Mouse (Mus musculus) adrenal gland, postnatal 25 days (tissue): ENCODE results near the gene L3mbtl4. TPM values are rescaled to one million over a fixed set of nuclear protein-coding genes. Genes with fewer than 3 reads are reported as not detected.

Experiments used
- DNase-seq: peaks from one replicate; pipeline ENCODE4 v3.0.0; 2021; ENCODE audit warnings: mixed read lengths
- total RNA-seq: library from RNA; stranded (reverse); gene quantifications from 2 replicates; pipeline ENCODE4 v1.2.3, GENCODE M21; 2021

L3mbtl4 gene
- total RNA-seq, 1 experiment from 2014 or later = 1.1 TPM

DNA sequence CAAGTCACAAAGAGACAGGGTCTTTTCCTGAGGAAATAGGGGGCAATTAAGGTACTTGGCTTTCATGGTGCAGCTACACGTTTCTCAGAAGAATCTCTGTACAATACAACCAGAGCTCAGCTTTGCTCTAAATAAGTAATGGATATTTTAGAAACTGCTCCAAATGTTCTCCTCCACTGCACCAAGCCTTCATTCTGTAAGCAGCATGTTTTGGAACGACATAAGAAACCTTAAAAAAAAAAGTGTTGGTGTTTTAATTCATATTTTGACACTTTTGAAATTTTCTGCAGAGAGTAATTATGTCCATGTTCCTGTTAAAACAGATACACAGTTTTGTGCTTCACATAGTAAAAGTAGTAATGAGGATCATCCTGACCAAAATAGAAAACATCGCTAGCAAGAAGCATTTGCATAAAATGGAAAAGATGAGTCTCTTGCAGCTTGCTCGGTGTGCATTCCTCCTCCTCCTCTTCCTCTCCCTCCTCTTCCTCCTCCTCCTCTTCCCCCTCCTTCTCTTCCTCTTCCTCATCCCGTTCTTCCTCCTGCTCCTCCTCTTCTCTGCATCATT, 369.0 kb downstream of the L3mbtl4 start:
- DNase-seq = no peak

DNA sequence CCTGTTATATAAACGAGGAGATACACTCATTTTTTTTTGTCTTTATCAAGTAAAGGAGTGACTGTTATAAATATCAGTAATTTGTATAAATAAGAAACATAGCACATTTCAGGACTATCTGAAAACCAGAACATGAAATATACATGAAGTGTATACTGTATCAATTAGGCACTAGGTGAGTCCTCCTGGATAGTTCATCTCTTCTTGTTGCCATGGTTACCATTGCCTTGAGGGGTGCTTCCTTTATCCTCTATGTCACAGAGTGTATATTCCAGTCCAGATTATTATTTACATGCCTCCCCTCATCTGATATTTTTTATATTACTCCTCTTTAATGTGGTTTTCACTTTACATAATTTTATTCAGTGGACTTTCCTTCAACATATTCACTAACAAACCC, 392.9 kb downstream of the L3mbtl4 start:
- no peak for DNase-seq

DNA sequence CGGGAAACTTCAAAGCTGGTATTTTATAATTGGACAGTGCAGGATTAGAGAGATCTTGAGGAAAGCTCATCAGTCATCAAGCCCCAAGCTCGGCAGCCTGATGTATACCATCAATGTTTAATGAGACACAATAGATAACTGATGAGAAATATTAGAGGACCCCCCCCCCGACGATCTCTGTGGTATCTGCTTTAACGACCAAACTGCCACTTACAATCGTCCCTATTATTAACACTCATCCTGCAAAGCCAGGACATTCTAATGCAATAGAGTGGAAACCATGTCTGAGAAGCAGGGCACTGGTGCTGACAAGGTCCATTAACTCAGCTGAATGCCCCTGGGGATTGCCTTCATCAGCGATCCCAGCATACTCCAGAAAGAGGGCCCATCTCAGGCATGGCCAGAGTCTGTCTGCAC, 398.5 kb downstream of the L3mbtl4 start:
- DNase-seq = no peak

DNA sequence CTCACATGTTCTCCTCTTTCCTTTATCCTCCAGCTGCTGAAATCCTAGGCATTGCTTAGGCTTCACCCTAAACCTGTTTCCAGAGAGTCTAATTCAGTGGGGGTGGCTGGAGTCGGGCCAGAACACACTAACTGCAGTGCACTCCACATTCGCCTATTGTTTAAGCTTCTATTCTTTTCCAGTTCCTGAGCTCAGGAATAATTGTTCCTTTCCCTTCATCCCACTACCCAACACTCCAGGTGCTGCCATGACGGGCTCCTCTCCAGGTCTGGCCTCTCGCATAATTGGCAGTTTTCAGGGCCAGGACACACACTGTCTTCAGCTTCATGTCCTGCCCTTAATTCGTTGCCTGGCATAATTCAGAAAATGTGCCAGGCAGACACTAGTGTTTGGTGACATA, 437.1 kb downstream of the L3mbtl4 start:
- no peak for DNase-seq

DNA sequence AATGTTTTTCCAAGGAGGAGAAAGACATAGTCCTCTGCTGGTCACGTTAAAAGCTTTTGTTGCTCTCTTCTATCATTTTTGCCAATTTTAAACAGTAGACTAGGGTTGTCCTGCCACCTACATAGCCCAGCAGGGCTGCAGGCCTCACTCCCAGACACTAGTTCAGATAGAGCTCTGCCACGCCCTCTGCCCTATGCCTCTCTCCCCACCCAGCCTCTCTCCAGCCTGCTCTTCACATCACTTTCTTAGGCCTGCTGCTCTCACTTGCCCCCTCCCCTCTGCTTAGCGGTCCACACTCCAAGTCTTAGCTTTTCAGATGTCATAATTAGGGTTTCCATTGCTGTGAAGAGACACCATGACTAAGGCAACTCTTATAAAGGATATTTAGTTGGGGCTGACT, 437.8 kb downstream of the L3mbtl4 start:
- DNase-seq = no peak

DNA sequence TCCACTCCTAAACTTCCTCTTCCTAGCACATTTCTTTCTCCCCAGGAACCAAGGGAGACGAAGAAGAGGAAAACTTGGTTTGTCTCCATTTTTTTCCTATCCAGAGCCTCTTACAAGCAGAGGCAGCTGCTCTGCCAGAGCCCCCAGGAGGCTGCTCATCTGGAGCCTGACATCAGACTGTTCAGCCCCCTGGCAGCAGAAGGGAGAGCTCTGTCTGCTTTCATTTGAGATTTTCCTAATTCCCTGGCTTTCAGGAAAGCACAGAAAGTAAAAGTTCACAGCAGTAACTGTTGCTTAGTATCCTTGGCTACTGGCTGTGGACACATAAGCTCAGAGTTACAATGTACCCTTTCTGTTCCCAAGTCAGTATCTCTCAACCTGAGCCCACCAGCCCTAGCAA, 474.7 kb downstream of the L3mbtl4 start:
- no peak for DNase-seq

DNA sequence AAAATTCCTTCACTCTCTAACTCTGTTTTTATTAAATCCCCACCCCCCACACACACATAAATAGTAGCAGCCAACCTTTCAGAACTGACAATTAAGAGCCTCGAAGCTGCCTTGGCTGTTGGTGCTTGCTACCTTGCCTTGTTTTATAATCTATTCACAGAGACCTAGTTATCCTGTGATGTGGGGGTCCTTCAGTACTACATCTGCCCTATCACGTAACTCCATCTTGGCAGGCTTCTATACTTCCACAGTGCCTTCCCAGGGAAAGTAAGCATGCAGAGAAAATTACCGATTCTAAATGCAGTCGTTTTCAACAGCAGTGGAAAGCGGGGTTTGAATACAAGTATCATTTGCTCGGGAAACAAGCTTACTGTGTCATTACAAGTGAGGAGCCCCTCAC, 476.9 kb downstream of the L3mbtl4 start:
- no peak for DNase-seq

DNA sequence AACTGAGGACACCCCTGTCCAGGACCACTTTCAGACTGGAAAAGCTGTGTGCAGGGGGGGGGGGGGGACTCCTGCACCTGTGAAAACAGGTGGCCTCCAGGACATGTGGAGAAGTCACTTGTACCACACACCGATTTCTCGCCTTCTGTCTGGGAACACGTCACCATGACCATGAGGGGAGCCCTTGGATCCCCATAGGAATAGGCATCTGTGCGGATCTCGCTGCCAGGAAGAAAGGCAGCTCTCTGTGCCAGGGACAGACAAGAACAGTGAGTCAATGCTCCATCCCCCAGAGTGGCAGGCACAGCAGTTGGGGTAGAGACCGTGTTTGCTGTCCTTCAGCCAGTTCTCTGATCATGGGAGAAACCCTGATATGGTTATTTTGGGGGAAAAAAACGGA, 479.5 kb downstream of the L3mbtl4 start:
- DNase-seq = no peak

DNA sequence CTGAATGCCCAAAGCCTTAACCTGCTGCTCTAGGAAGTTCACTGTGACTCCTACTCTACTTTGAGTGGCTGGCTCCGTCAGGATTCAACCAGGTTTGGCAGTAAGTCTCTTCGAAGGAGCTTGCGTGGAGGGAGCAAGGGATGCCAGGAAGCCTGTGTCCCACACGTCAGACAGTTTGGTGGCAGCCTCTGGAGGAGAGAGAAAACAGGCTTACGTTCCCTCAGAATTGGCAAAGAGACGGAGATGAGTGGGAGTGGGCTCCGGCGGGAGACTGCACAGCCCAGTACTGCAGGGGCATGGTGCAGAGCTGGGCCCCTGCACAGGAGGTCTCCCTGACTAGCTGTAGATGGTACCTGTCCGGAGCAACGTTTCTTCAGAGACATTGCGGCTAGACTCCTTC, 481.2 kb downstream of the L3mbtl4 start:
- no peak for DNase-seq

DNA sequence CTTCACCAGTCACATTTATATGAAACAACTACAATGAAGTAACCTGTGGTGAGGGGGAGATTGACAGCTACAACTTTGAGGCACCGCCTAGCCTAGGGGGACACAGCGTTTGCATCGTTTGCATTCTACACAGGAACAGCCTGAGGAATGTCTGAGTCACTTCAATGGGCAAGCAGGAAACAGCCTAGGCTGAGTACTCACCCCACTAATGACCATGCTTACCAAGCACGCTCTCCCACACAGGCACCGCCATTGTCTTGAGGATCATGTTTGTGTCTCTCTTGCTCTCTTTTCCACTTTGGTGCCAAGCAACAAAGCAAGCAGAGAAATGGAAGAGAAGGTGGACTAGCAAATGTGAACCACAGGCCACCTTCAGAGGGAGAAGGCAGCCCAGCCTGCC, 484.8 kb downstream of the L3mbtl4 start:
- no peak for DNase-seq

DNA sequence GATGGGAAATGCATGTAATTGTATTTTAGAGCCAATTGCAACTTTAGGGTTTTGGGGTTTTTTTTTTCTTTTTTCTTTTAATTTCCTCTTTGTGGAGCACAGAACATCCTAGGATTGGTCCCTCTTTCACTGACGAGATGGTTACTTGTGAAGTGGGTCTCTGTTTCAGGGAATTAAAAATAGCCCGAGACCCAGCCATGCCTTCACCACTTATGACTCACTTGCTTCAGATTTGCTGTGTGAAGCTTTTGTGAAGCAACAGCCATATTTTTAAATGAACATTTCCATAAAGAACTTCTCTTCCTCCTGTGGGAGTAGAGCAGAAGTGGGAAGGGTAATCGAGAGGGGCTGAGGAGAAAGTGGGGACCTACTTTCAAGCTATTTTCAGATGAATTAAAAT, 485.3 kb downstream of the L3mbtl4 start:
- no peak for DNase-seq

DNA sequence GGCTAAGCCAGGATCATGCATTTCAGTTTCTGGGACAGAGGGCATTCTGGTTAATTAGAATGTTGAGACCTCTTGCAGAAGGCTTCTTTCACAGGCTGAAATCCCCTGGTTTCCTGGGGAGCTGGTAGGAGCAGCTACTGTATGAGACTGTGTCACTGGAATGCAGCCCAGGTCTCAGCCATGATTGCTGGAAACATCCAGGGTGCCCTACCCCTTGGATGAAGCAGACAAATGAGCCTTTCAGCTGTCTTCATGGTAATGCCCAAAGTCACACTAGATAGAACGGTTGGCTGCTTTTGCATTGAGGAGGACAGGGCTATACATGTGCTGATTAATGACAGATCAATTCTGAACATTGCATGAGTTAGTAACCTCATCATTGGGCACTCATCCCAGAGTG, 486.4 kb downstream of the L3mbtl4 start:
- DNase-seq = no peak

DNA sequence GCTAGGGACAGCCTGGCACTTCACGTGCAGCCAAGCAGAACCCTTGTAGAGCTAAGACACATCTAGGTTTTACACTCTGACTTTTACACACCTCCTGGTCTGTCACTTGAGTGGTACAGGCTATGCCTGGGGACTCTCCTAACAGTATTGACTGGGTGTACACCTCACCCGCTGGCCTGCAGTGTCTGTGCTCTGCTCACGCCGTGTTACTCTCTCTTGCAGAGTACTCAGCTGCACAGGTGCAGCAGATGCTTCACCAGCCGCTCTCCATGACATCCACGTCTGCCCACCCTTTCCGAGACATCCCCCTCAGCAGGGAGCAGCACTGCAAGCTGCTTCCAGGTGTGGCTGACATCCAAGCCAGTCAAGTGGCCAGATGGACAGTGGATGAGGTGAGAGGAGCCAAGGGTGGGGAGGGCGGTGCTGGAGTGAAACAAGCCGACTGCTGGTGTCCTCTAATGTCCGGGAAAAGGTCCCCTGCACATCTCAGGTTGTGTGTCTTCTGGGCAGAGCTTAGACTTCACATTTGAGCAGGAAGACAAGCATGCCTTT, 490.8 kb downstream of the L3mbtl4 start:
- no peak for DNase-seq

DNA sequence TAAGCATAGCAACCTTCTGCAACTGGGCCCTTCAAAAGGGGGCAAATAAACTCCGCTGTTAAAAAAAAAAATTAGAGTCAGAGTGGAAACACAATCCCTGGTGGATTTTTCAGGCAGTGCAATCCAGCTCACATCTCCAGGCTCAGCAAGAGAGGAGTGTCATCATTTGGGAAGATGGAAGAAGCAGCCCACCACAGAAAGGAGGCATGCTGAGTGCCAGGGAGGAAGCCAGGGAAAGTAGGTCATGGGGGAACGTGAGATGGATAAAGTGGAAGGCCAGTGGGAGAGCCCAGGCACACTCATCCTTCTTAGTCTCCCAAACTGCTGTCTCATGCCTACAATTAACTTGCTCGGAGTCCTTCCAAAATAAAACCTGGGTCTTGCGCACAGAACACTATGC, 496.0 kb downstream of the L3mbtl4 start:
- DNase-seq = no peak

DNA sequence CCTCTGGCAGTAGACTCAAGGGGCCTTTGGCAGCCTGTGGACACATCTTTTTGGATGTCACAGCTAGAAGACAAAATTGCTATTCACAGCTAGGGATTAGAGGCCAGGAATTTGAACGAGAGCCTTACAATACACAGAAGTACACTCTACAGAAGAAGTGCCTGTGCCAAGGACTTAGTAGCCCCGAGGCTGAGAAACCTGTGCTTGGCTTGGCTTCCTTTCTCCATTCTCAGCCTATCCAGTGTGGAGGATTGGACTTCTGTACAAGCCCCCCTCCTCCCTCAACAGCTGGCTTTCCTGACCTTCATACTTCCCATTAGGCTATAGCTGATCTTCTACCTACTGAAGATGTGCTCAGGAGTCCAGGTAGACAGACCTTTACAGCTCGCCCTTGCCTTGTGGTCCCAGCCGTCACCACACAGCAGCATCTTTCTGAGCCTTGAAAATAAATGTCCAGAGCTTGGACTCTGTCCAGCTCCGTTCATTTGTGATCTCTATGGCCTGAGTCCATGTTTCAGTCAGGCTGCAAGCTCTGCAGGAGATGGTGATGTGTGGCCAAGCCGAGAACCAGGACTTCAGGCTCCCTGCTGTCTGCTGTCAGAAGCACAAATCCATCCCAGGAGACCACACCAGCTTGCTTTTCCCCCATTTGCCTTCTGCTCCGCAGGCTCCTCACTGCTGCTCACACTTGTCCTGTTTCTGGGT, 497.6 kb downstream of the L3mbtl4 start:
- DNase-seq = no peak

DNA sequence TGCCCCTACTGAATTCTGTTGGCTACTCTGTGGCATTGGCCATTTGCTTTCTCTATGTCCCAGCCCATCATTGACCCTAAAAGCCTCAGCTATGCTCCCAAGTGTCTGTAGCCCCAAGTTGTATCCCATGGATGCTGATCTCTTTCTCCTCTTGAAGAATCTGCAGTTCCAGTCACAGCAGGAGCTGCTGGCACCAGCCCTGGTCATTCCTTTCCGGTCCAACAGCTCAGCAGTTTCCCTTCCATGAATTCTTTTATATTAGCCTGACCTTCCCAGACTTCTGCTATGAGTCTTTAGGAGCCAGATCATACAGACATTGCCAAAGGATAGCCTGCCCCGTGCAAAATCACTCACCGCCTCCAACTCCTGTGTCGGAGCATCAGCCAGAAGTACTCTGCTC, 520.1 kb downstream of the L3mbtl4 start:
- DNase-seq = no peak

DNA sequence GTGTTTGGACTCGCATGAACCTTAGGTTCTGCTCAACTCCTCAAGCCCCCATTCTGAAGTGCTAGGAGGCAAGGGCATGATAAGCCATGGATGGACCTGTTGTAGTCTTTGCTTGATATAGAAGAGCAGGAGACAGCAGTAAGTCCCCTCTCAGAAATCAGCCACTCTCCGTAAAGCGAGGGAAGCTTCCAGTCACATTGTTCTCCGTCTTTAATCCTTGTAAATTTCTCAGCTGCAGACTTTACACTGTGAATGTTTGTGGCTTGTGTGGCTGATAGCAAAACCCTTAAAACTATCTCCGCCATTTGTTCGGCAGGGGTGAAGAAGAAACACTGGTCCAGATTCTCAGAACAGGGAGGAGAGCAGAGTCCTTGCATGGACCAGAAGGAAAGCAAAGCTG, 552.7 kb downstream of the L3mbtl4 start, which contains the start of gene Tmem200c:
Gene Tmem200c, plus strand, starts transcription at position 301 of the 400 bp plus-strand sequence.
- no peak for DNase-seq
